Mouse (Mus musculus) megakaryocyte, adult 5-6 weeks (primary cell): ENCODE measurements at regions not wholly inside any gene's neighbourhood (a gene's known extent, or its start where the extent isn't known, plus 50 kb on each side); places are given as distances from the start of the nearest gene placed in this dataset.
A peak's percentile ranks its signal among the peaks of the same experiment; 100 is the strongest.

Experiments
- ATAC-seq: 2 replicates; pipeline ENCODE4 v1.8.0; 2016; ENCODE audit warnings: mild to moderate bottlenecking, inconsistent platforms; ENCODE audit not compliant: poor library complexity, severe bottlenecking

- ATAC-seq, result no peak
These were observed 50.7 kb upstream of the Jade1 start for GRCm38 (mm10) chr3:41504867-41505266.

- ATAC-seq, result no peak
These were observed 53.4 kb upstream of the Jade1 start for GRCm38 (mm10) chr3:41502161-41502560.

GRCm38 (mm10) chr3:41501639-41502038 is 53.9 kb upstream of the Jade1 start:
- ATAC-seq, result peak; percentile 90

- ATAC-seq, result no peak
These were observed 54.4 kb upstream of the Jade1 start for GRCm38 (mm10) chr3:41501124-41501523.

- 0 out of 2 replicates have a peak, but pooled peaks have one; percentile 24 for ATAC-seq
These were observed 55.9 kb upstream of the Jade1 start for GRCm38 (mm10) chr3:41499680-41500079.

GRCm38 (mm10) chr3:41498791-41499190 is 56.7 kb upstream of the Jade1 start:
- no peak for ATAC-seq

- no peak for ATAC-seq
These were observed 57.8 kb upstream of the Jade1 start for GRCm38 (mm10) chr3:41497771-41498170.

- peak; percentile 31; the same call in 1 of the 2 replicates for ATAC-seq
These were observed 58.4 kb upstream of the Jade1 start for GRCm38 (mm10) chr3:41496931-41497710.

- no peak for ATAC-seq
These were observed 59.6 kb upstream of the Jade1 start for GRCm38 (mm10) chr3:41495893-41496292.

- ATAC-seq, result no peak
These were observed 60.4 kb upstream of the Jade1 start for GRCm38 (mm10) chr3:41495097-41495496.

- no peak for ATAC-seq
These were observed 62.1 kb upstream of the Jade1 start for GRCm38 (mm10) chr3:41493472-41493871.

GRCm38 (mm10) chr3:41492727-41493392 is 62.7 kb upstream of the Jade1 start:
- no peak for ATAC-seq

- ATAC-seq, result no peak
These were observed 63.4 kb upstream of the Jade1 start for GRCm38 (mm10) chr3:41492031-41492726.

- ATAC-seq, result no peak
These were observed 64.3 kb upstream of the Jade1 start for GRCm38 (mm10) chr3:41491185-41491584.

GRCm38 (mm10) chr3:41489998-41490397 is 65.5 kb upstream of the Jade1 start:
- ATAC-seq, result no peak

- ATAC-seq, result no peak
These were observed 66.0 kb upstream of the Jade1 start for GRCm38 (mm10) chr3:41489571-41489970.

GRCm38 (mm10) chr3:41488229-41488774 is 67.2 kb upstream of the Jade1 start:
- no peak for ATAC-seq

- no peak for ATAC-seq
These were observed 70.6 kb upstream of the Jade1 start for GRCm38 (mm10) chr3:41484920-41485319.

- ATAC-seq, result no peak
These were observed 71.9 kb upstream of the Jade1 start for GRCm38 (mm10) chr3:41483582-41483981.

GRCm38 (mm10) chr3:41482881-41483494 is 72.5 kb upstream of the Jade1 start:
- no peak for ATAC-seq

- no peak for ATAC-seq
These were observed 75.3 kb upstream of the Jade1 start for GRCm38 (mm10) chr3:41480186-41480585.
